Mouse (Mus musculus) bone marrow, adult 2 months (tissue): Measurements from ENCODE around the gene Gon4l. TPM values are rescaled to one million over a fixed set of nuclear protein-coding genes. Genes with fewer than 3 reads are reported as not detected.

Experiments used
- H3K27ac ChIP-seq: fragments of 200-500 bp; 2 replicates; pipeline ENCODE4 v1.5.1; 2012; ENCODE audit warnings: low read depth, mild to moderate bottlenecking, control low read depth, inconsistent platforms, low read length; ENCODE audit not compliant: control insufficient read depth, poor library complexity, insufficient read depth
- H3K4me1 ChIP-seq: fragments of 200-500 bp; 2 replicates; pipeline ENCODE4 v1.6.1; 2011; ENCODE audit warnings: low read length; ENCODE audit not compliant: control insufficient read depth, insufficient read depth
- H3K4me3 ChIP-seq: fragments of 200-500 bp; replicated peaks from 2 replicates; pipeline ENCODE3; 2011; ENCODE audit warnings: mild to moderate bottlenecking, low read depth, low read length, control low read depth; ENCODE audit not compliant: control insufficient read depth
- CTCF ChIP-seq: fragments of 200-500 bp; IDR thresholded peaks from 2 replicates; pipeline ENCODE4 v1.5.1; 2011; ENCODE audit warnings: low read length, control low read depth; ENCODE audit not compliant: control insufficient read depth, insufficient read depth
- POLR2A ChIP-seq: fragments of 200-500 bp; IDR thresholded peaks from 2 replicates; pipeline ENCODE4 v1.6.1; 2011; ENCODE audit warnings: low read depth, mild to moderate bottlenecking, control low read depth, low read length, borderline replicate concordance; ENCODE audit not compliant: control insufficient read depth
- WGBS: fragments of 180-500 bp; shearing (Covaris S2); methylation state at CpG from one replicate; pipeline ENCODE4 v1.1.7; 2018; 5-methylcytosine and 5-hydroxymethylcytosine counted together
- polyA plus RNA-seq: library from polyadenylated mRNA; stranded (reverse); fragments of >200 nt; gene quantifications from 2 replicates; pipeline ENCODE4 v1.2.4, GENCODE M21; 2011; ENCODE audit warnings: low replicate concordance; ENCODE audit not compliant: missing spikeins, insufficient read depth, insufficient read length

Gene Gon4l
- polyA plus RNA-seq, 1 experiment: 33.1 TPM

DNA sequence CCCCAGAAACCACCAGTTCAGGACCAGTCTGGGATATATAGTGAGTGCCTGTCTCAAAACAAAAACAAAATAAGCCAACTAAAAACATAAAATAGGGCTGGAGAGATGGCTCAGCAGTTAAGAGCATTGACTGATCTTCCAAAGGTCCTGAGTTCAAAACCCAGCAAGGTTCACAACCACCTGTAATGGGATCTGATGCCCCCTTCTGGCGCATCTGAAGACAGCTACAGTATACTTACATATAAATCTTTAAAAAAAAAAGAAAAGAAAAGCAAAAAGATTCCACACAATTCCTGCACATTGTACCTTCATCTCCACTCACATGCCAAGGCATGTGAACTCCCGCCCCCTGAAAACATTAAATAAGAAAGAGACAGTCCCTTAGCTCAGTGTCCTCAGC lies 90.6 kb downstream of the Gon4l start:
- no peak overlapping the region for H3K27ac ChIP-seq
- no peak overlapping the region for H3K4me3 ChIP-seq
- no peaks in the 10 kb centered on the region for H3K4me1 ChIP-seq
- WGBS: 86% methylated on average over 2 of the region's 2 CpGs
- no peak for TF ChIP-seq CTCF
- no peak for TF ChIP-seq POLR2A

DNA sequence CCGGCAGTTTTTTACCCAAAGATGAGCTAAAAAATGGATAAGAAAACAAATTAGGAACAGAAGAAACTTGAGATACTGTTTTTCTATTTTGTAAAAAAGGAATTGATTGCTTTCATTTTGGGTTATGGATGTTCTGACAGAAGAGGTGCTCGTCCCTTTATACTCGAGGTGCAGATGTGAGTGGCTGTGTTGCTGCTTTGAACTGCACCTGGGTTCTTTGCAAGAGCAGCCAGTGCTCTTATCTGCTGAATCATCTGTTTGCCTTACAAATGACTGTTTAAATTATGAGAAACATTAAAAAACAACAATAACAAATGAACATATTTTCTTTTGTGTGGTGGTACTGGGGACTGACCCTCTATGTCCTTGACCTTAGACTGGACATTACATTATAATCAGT lies 94.5 kb downstream of the Gon4l start:
- WGBS: 76% methylated on average over 3 of the region's 3 CpGs
- Histone ChIP-seq H3K4me1 (no peaks in the 10 kb centered on the region), H3K27ac (no peak overlapping the region), H3K4me3 (no peak overlapping the region)
- no peak for TF ChIP-seq CTCF
- TF ChIP-seq POLR2A: no peak

DNA sequence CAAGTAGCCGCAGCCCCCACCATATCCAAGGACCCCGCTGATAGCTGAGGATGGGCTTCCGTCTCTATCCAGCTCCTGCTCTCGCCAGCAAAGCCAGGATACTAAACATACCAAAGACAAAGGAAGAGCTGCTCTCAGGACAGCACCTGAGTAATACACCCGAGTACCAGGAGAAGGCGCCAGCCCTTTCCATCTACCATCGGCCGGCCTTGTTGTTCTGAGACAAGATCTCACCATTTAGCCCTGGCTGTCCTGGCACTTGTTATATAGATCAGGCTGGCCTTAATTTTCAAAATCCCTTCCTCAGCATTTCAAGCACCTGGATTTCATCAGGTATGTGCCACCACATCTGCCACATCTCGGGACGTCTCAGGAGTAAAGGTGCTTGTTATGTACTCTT lies 104.0 kb downstream of the Gon4l start:
- Histone ChIP-seq H3K4me3 (no peak overlapping the region), H3K27ac (no peak overlapping the region), H3K4me1 (no peaks in the 10 kb centered on the region)
- 89% methylated on average over 10 of the region's 10 CpGs for whole genome bisulfite sequencing
- TF ChIP-seq POLR2A: no peak

DNA sequence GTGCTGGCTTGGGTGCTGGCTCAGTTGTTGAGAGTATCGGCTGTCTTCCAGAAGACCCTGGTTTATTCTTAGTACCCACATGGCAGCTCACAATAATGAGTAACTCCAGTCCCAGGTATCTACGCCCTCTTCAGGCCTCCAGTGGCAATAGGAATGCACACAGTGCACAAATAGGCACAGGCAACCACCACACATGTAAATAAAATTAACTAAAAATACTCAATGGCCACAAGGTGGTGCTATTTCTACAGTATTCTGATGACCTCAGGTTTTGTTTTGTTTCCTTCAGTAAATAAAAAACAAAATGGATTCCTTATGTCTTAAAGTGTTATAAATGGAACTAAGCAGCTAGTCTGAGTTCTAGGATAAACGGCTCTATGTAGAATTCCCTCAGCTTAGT lies 104.7 kb downstream of the Gon4l start:
- Histone ChIP-seq H3K27ac (no peak overlapping the region), H3K4me1 (no peaks in the 10 kb centered on the region), H3K4me3 (no peak overlapping the region)
- 65% methylated on average over 3 of the region's 3 CpGs for WGBS
- no peak for TF ChIP-seq CTCF
- no peak for TF ChIP-seq POLR2A

DNA sequence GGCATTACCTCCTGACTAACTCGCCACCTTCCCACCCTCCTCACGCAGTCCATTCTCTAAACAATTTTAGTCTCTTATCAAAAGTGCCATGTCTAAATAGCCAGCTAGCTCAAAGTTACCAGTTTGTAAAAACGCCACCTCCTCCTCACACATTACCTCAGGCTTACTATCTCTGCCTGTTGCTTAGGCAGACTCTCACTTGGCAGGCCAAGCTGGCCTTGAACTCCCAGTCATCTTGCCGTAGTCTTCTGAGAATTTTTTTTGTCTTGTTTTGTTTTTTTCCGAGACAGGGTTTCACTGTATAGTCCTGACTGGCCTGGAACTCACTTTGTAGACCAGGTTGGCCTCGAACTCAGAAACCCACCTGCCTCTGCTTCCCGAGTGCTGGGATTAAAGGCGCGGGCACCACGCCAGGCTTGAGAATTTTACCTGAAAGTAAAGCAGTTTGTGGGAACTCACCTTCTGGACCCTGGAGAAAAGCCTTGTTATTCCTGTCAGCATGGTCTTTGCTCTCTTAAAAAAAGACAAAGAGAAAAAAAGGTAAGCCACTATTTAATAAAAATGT lies 107.4 kb downstream of the Gon4l start:
- Histone ChIP-seq H3K27ac (no peak overlapping the region), H3K4me3 (no peak overlapping the region), H3K4me1 (no peaks in the 10 kb centered on the region)
- no peak for TF ChIP-seq POLR2A
- no peak for TF ChIP-seq CTCF
- 92% methylated on average over 10 of the region's 10 CpGs for WGBS

DNA sequence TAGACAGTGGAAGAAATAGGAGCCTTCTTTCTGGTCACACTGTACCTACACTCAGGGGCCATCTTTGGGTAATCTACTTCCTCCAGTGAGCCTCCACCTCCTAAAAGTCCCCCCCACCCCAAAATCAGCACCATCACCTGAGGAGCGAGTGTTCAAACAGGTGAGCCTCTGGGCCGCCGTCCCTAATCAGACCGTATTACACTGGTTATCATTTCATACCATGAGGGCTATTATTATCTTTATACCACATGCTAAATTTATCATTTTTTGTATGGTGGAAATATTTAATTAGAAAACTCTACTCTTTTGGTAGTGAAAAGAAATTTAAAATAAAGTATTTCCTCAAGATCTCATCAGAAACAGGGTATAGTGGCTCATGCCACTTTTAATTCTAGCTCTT lies 109.1 kb downstream of the Gon4l start:
- Histone ChIP-seq H3K27ac (no peak overlapping the region), H3K4me3 (no peak overlapping the region), H3K4me1 (no peaks in the 10 kb centered on the region)
- WGBS: 65% methylated on average over 4 of the region's 4 CpGs
- TF ChIP-seq POLR2A (no peak), CTCF (no peak)

DNA sequence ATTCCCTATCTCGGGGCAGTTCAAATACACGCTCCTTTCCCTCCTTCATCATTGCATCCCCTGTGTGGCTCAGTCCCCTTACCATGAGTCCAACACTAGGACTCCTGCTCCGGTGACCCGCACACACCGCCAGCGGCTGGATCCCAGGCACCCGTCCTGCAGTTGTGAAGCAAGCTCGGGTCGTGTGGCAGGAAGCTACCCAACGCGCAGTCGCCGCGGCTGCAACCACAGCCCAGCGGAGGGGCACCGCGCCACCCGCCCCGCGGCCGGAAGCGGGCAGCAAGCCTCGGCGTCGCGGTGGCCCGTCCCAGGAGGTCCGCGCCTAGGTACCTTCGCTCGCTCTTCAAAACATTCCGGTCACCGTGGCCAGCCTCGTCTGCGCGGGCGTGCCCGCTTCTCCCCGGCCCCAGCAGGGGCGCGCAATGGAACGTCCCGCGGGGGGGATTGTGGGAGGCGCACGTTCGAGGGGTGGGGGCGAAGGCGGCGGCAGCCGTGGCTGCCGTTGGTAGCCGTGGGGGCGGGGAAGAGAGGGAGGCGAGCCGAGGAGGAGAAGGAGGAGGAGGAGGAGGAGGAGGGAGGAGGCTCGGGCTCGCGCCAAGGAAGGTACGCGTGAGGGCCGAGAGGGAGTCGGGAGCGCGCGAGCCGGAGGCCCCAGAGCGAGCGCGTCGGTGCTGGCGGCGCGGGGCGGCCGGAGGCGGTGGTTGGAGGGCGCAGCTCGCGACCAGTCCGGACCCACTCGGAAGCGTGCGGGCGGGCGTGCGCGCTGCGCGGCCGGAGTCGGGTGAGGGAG lies 115.0 kb downstream of the Gon4l start:
- peak overlapping the region; percentile 96 for H3K27ac ChIP-seq
- under 1% methylated on average over 79 of the region's 92 CpGs for WGBS
- H3K4me3 ChIP-seq: peak overlapping the region; percentile 83
- TF ChIP-seq CTCF (no peak), POLR2A (peak; percentile 77; the same call in 1 of the 2 replicates)
- no peaks in the 10 kb centered on the region; the same call in 1 of the 2 replicates for H3K4me1 ChIP-seq

DNA sequence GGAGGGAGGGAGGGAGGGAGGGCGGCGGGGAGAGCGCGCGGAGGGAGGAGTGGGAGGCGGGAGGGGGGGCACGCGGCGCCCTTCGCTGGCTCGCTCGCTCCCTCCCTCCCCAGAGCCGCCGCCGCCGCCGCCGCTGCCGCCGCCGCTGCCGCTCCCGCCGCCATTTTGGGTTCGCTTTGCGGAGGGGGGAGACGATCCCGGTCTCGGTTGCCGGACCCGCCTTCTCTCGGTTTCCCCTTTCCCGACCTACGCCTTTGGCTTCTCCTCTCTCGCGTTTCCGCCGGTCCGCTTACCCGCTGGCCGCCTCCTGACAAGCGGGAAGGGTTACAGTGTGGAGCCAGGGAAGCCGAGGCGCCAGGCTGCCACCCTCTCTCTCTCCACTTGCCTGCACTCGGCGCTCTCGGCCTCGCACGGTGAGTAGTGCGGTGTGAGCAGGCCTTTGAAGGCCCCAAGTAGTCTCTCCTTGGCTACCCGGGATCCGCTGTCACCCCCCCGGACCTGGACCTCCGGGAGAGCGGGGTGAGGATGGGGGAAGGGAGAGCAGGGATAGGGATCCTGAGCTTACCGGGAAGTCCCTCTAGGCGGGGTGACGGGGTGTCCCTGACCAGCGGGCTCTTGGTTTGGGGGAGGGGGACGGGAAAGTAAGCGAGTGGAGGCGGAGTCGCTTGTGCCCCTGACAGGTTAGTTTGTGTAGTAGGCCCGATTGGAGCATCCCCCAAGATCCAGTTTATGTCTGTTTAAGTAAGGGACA lies 115.7 kb downstream of the Gon4l start, which contains the start of the genes Ash1l and Dap3:
Ash1l (plus strand) TSS at position 47 of the 751 bp plus-strand sequence.
Dap3 (minus strand) TSS at position 606 of the 751 bp plus-strand sequence.
- peak within 1 kb of the TSS; percentile 83 for H3K4me3 ChIP-seq
- peak within 1 kb of the TSS; percentile 96 for H3K27ac ChIP-seq
- TF ChIP-seq POLR2A (peak; percentile 71; the same call in 1 of the 2 replicates), CTCF (0 out of 2 replicates have a peak, but pooled peaks have one; percentile 30)
- H3K4me1 ChIP-seq: no peaks in the 10 kb centered on the region; the same call in 1 of the 2 replicates
- WGBS: under 1% methylated on average over 56 of the region's 64 CpGs
